Mouse (Mus musculus): ENCODE data around the gene Slc50a1.

DNA sequence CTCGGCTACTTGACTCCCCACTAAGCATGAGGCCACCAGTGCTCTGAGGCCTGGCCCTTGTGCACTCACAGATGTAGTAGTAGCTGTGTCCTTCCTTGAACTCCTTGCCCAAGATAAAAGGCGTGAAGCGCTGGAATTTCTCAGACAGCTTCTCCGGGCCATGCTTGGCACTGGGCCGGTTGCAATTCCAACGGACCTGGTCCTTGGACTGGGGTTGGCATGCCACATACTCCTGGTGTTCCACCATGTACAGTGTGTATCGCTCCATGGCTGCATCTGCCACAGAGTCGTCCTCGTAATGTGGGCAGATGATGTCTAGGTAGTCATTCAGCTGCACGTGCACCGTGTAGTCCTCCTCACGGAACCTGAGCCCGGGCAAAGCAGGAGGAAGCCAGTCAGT lies 5.7 kb upstream of the Slc50a1 start:
- TF ChIP-seq ZC3H11A (IDR thresholded peaks at IDR 0.05; ENCODE audit: low read depth, low read length) (no peak), MXI1 (IDR thresholded peaks at IDR 0.05; ENCODE audit: low read depth, low read length) (no peak), NRF1 (IDR thresholded peaks at IDR 0.05; ENCODE audit: insufficient read depth, low read depth, low read length, poor library complexity, severe bottlenecking) (no peak), POLR2A (IDR thresholded peaks at IDR 0.05; ENCODE audit: control insufficient read depth in 1 of 2, insufficient read depth in 1 of 2, low read depth in 1 of 2, low read length in 2 of 2, poor library complexity in 1 of 2) (no peak)

All from MEL (cell line).